Mouse (Mus musculus): Measurements from ENCODE around the gene Spem1.

- TF ChIP-seq POLR2A (IDR thresholded peaks at IDR 0.05; ENCODE audit: borderline replicate concordance, control insufficient read depth, low read depth, low read length) (no peak), CTCF (IDR thresholded peaks at IDR 0.05; ENCODE audit: control insufficient read depth, insufficient read depth, low read length) (no peak)
Observed at GRCm38 (mm10) chr11:69774961-69775360, 47.0 kb downstream of the Spem1 start.
